Mouse (Mus musculus): Measurements from ENCODE around the gene Uspl1. TPM values are rescaled to one million over a fixed set of nuclear protein-coding genes. Genes with fewer than 3 reads are reported as not detected.

The Uspl1 gene
- polyA plus RNA-seq (2012; rRNA removed) (6.8 and 8.9 TPM in 2 replicates), polyA plus RNA-seq (2014; fragmentation: Nextera tagmentation; extraction: Ambion mirVana) (18.6 and 22.8 TPM in 2 replicates)

- DNase-seq (ENCODE audit: low read depth in 3 of 3, low spot score in 3 of 3): peak; percentile 95 to 97 (median 96)
- no peaks in the 10 kb centered on the region for H3K9me3 ChIP-seq (ENCODE audit: control insufficient read depth, low read length)
- H3K36me3 ChIP-seq (replicated peaks; ENCODE audit: control insufficient read depth, insufficient read depth, low read depth): peaks cover 5% of the 10 kb centered on the region
- peak within 1 kb of the TSS; percentile 83 for H3K4me2 ChIP-seq (ENCODE audit: low read depth)
- peak within 1 kb of the TSS; percentile 98 for H3K9ac ChIP-seq (replicated peaks)
- 0% methylated on average over 58 of the region's 59 CpGs for WGBS (ENCODE audit: insufficient replicate concordance)
- H3K4me3 ChIP-seq (ENCODE audit: insufficient read depth in 1 of 2, low read depth in 2 of 2, low read length in 2 of 2): peak within 1 kb of the TSS; percentile 84 to 99
- ATAC-seq (ENCODE audit: insufficient read depth): peak; percentile 91
- H3K4me1 ChIP-seq (replicated peaks; ENCODE audit: control insufficient read depth in 2 of 2, insufficient read depth in 2 of 2, low read length in 1 of 2): peaks cover 16 to 18% of the 10 kb centered on the region in 2 experiments
- peak within 1 kb of the TSS; percentile 97 for H3K27ac ChIP-seq
- no peaks in the 10 kb centered on the region for H3K27me3 ChIP-seq (ENCODE audit: control insufficient read depth, insufficient read depth, low read length)
- TF ChIP-seq EP300 (IDR thresholded peaks at IDR 0.05; ENCODE audit: low read depth) (peak; percentile 42; the same call in 1 of the 2 replicates), CTCF (IDR thresholded peaks at IDR 0.05; ENCODE audit: low read depth) (0 out of 2 replicates have a peak, but pooled peaks have one; percentile 12)
Measured at GRCm38 (mm10) chr5:149184104-149184843, at the start of gene Uspl1, which contains the start of gene Hmgb1. Gene Uspl1 (plus strand): TSS chr5:149184350. Gene Hmgb1 (minus strand): TSS chr5:149184489.

GRCm38 (mm10) chr5:149134751-149135454 is 49.2 kb upstream of the Uspl1 start:
- DNase-seq (ENCODE audit: low read depth in 3 of 3, low spot score in 3 of 3): peak in 1 of 3 experiments; percentile 29
- Histone ChIP-seq H3K27me3 (ENCODE audit: control insufficient read depth, insufficient read depth, low read length) (no peaks in the 10 kb centered on the region), H3K36me3 (replicated peaks; ENCODE audit: control insufficient read depth, insufficient read depth, low read depth) (no peaks in the 10 kb centered on the region), H3K9me3 (ENCODE audit: control insufficient read depth, low read length) (no peaks in the 10 kb centered on the region), H3K4me3 (ENCODE audit: insufficient read depth in 1 of 2, low read depth in 2 of 2, low read length in 2 of 2) (0 out of 4 replicates have a peak overlapping the region, but pooled peaks of 1 of the 2 experiments have one; percentile 6), H3K27ac (peak overlapping the region; percentile 74), H3K9ac (replicated peaks) (peak overlapping the region; percentile 54), H3K4me2 (ENCODE audit: low read depth) (peak overlapping the region; percentile 53), H3K4me1 (replicated peaks; ENCODE audit: control insufficient read depth in 2 of 2, insufficient read depth in 2 of 2, low read length in 1 of 2) (peaks cover 31 to 36% of the 10 kb centered on the region in 2 experiments)
- no peak for TF ChIP-seq CTCF (IDR thresholded peaks at IDR 0.05; ENCODE audit: low read depth)
- peak; percentile 57 for TF ChIP-seq EP300 (IDR thresholded peaks at IDR 0.05; ENCODE audit: low read depth)
- WGBS (ENCODE audit: insufficient replicate concordance): 33% methylated on average over 10 of the region's 10 CpGs
- ATAC-seq (ENCODE audit: insufficient read depth): peak; percentile 37

- H3K27me3 ChIP-seq (ENCODE audit: control insufficient read depth, insufficient read depth, low read length): no peaks in the 10 kb centered on the region
- peak overlapping the region; percentile 54 for H3K9ac ChIP-seq (replicated peaks)
- peaks cover 31 to 36% of the 10 kb centered on the region in 2 experiments for H3K4me1 ChIP-seq (replicated peaks; ENCODE audit: control insufficient read depth in 2 of 2, insufficient read depth in 2 of 2, low read length in 1 of 2)
- no peak overlapping the region for H3K4me3 ChIP-seq (ENCODE audit: insufficient read depth in 1 of 2, low read depth in 2 of 2, low read length in 2 of 2)
- ATAC-seq (ENCODE audit: insufficient read depth) (no peak), DNase-seq (ENCODE audit: low read depth in 3 of 3, low spot score in 3 of 3) (no peak)
- peak overlapping the region; percentile 53 for H3K4me2 ChIP-seq (ENCODE audit: low read depth)
- peak overlapping the region; percentile 74 for H3K27ac ChIP-seq
- no peaks in the 10 kb centered on the region for H3K36me3 ChIP-seq (replicated peaks; ENCODE audit: control insufficient read depth, insufficient read depth, low read depth)
- no peak; the same call in 1 of the 2 replicates for TF ChIP-seq CTCF (IDR thresholded peaks at IDR 0.05; ENCODE audit: low read depth)
- no peak for TF ChIP-seq EP300 (IDR thresholded peaks at IDR 0.05; ENCODE audit: low read depth)
- WGBS (ENCODE audit: insufficient replicate concordance): 61% methylated on average over 10 of the region's 10 CpGs
- no peaks in the 10 kb centered on the region for H3K9me3 ChIP-seq (ENCODE audit: control insufficient read depth, low read length)
Measured at GRCm38 (mm10) chr5:149135455-149136354, 48.4 kb upstream of the Uspl1 start.

GRCm38 (mm10) chr5:149136933-149137365 is 47.2 kb upstream of the Uspl1 start:
- TF ChIP-seq EP300 (IDR thresholded peaks at IDR 0.05; ENCODE audit: low read depth): peak; percentile 75
- no peak for TF ChIP-seq CTCF (IDR thresholded peaks at IDR 0.05; ENCODE audit: low read depth)
- no peaks in the 10 kb centered on the region for H3K9me3 ChIP-seq (ENCODE audit: control insufficient read depth, low read length)
- DNase-seq (ENCODE audit: low read depth in 3 of 3, low spot score in 3 of 3) (peak; percentile 77 to 80 (median 78)), ATAC-seq (ENCODE audit: insufficient read depth) (peak; percentile 93)
- H3K27me3 ChIP-seq (ENCODE audit: control insufficient read depth, insufficient read depth, low read length): no peaks in the 10 kb centered on the region
- H3K9ac ChIP-seq (replicated peaks): no peak overlapping the region; the same call in 1 of the 2 replicates
- peak overlapping the region; percentile 55 for H3K27ac ChIP-seq
- H3K4me2 ChIP-seq (ENCODE audit: low read depth): peak overlapping the region; percentile 36
- H3K4me3 ChIP-seq (ENCODE audit: insufficient read depth in 1 of 2, low read depth in 2 of 2, low read length in 2 of 2): no peak overlapping the region
- peaks cover 31 to 36% of the 10 kb centered on the region in 2 experiments for H3K4me1 ChIP-seq (replicated peaks; ENCODE audit: control insufficient read depth in 2 of 2, insufficient read depth in 2 of 2, low read length in 1 of 2)
- H3K36me3 ChIP-seq (replicated peaks; ENCODE audit: control insufficient read depth, insufficient read depth, low read depth): no peaks in the 10 kb centered on the region
- 41% methylated on average over 4 of the region's 4 CpGs for WGBS (ENCODE audit: insufficient replicate concordance)

Measured in liver, embryonic 14.5 days (tissue).